Mouse (Mus musculus) adrenal gland, adult (tissue): Measurements from ENCODE around the gene Cnn3.

Experiments
- DNase-seq, 2 experiments: peaks; one replicate each; pipeline ENCODE4 v3.0.0; 2022 to 2023; ENCODE audit warnings: low spot score in 1 of 2; ENCODE audit not compliant: inconsistent age in 2 of 2

Gene Cnn3

GRCm38 (mm10) chr3:121489462-121490118 lies 63.3 kb downstream of the Cnn3 start:
- peak in 1 of 2 experiments; percentile 46 for DNase-seq

GRCm38 (mm10) chr3:121490941-121491340 lies 64.6 kb downstream of the Cnn3 start:
- peak; percentile 70 to 89 for DNase-seq

- DNase-seq, result peak in 1 of 2 experiments; percentile 53
Measured at GRCm38 (mm10) chr3:121492026-121492425, 65.7 kb downstream of the Cnn3 start.

- peak; percentile 36 to 76 for DNase-seq
Measured at GRCm38 (mm10) chr3:121493997-121494421, 67.7 kb downstream of the Cnn3 start.

- peak; percentile 83 to 94 for DNase-seq
Measured at GRCm38 (mm10) chr3:121500225-121500624, 73.9 kb downstream of the Cnn3 start.

GRCm38 (mm10) chr3:121500734-121501133 lies 74.4 kb downstream of the Cnn3 start:
- no peak for DNase-seq

- no peak for DNase-seq
Measured at GRCm38 (mm10) chr3:121504927-121505487, 78.7 kb downstream of the Cnn3 start.

- DNase-seq, result peak in 1 of 2 experiments; percentile 20
Measured at GRCm38 (mm10) chr3:121506175-121506574, 79.9 kb downstream of the Cnn3 start.

- DNase-seq, result no peak
Measured at GRCm38 (mm10) chr3:121506756-121507155, 80.5 kb downstream of the Cnn3 start.

- no peak for DNase-seq
Measured at GRCm38 (mm10) chr3:121507678-121508077, 81.4 kb downstream of the Cnn3 start.
